Mouse (Mus musculus): ENCODE results near the gene Nemf. TPM values are rescaled to one million over a fixed set of nuclear protein-coding genes. Genes with fewer than 3 reads are reported as not detected.

Nemf gene
- polyA plus RNA-seq, 1 experiment from 2014 or later, result 89.2 TPM

DNA sequence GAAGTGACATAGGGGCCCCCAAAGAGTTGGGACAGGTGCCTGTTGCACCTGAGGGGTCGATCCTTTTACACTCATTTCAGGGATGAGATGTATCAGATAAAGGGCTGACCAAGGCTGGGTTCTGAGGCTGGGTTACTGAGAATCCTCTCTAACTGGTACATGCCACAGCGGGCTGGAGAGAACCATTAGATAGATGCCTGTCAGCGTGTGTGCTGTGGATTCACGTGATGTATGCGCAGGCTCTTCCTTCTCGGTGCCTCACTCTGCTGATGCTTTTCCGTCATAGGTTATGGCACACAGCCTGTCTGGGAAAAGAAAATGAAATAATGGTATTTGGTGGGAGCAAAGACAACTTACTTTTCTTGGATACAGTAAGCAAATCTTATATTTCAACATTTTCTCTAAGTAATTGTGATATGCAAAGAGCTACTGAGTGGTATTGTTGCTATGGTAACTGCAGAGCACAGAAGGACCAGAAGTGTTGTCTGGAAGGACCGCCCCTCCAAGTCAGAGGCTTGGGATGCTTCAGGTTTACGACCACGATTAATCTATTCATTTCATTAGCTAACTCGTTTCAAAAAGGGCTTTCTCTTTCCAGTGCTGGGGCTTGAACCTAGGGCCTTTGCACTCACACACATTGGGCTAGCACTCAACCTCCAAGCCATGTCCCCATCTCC lies 88.9 kb downstream of the Nemf start:
- no peak overlapping the region for H3K27ac ChIP-seq
- H3K4me2 ChIP-seq (replicated peaks), result no peak overlapping the region
- no peak for ATAC-seq (ENCODE audit: low FRiP score, low read depth)
- no peaks in the 10 kb centered on the region for H3K4me1 ChIP-seq
- H3K9me3 ChIP-seq, result no peaks in the 10 kb centered on the region
- H3K36me3 ChIP-seq, result no peaks in the 10 kb centered on the region
- WGBS, result 71% methylated on average over 11 of the region's 11 CpGs
- no peak overlapping the region for H3K4me3 ChIP-seq
- no peak overlapping the region for H3K9ac ChIP-seq
- H3K27me3 ChIP-seq (replicated peaks), result no peaks in the 10 kb centered on the region

DNA sequence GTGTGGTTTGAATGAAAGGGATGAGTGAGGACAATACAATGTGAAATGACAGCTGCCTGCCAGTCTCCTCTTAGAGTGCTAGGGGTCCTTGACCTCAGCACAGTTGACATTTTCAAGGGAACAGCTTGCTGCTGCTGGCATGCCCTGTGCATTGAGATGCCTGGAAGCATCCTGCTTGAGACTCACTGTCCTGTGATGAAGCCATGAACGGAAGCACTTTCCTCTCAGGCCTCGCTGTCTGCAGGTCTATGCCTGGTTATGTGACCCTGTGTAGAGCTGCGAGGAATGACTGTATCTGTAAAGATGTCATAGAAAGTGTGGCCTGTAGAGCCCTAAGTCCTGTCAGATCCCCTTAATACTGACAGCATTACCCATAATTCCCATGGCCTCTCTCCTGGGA lies 91.9 kb downstream of the Nemf start:
- H3K36me3 ChIP-seq, result no peaks in the 10 kb centered on the region
- no peak overlapping the region for H3K4me2 ChIP-seq (replicated peaks)
- no peak overlapping the region for H3K9ac ChIP-seq
- ATAC-seq (ENCODE audit: low FRiP score, low read depth), result no peak
- no peak overlapping the region for H3K4me3 ChIP-seq
- H3K27me3 ChIP-seq (replicated peaks), result no peaks in the 10 kb centered on the region
- no peaks in the 10 kb centered on the region for H3K9me3 ChIP-seq
- H3K27ac ChIP-seq, result no peak overlapping the region
- no peaks in the 10 kb centered on the region for H3K4me1 ChIP-seq
- WGBS, result 93% methylated on average over 3 of the region's 3 CpGs

DNA sequence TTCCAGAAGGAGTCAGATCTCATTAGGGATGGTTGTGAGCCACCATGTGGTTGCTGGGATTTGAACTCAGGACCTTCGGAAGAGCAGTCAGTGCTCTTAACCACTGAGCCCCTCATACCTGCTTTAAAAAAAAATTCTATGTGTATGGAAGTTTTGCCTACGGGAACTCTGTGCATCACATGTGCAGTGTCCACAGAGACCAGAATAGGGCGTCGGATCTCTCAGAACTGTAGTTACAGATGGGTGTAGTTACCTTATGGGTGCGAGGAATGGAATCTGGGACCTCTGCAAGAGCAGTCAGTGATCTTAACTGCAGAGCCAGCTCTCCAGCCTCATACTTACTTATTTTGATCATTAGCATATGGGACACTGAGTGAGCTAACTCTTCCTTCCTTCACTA lies 94.7 kb downstream of the Nemf start:
- H3K27me3 ChIP-seq (replicated peaks), result no peaks in the 10 kb centered on the region
- H3K36me3 ChIP-seq, result no peaks in the 10 kb centered on the region
- no peak overlapping the region for H3K4me3 ChIP-seq
- no peak for ATAC-seq (ENCODE audit: low FRiP score, low read depth)
- H3K4me1 ChIP-seq, result no peaks in the 10 kb centered on the region
- no peak overlapping the region for H3K9ac ChIP-seq
- WGBS, result 95% methylated on average over 5 of the region's 5 CpGs
- no peaks in the 10 kb centered on the region for H3K9me3 ChIP-seq
- no peak overlapping the region for H3K27ac ChIP-seq
- H3K4me2 ChIP-seq (replicated peaks), result no peak overlapping the region

Small RNA genes lying within 50 kb of the gene (microRNA-seq; reads per million reads assigned to microRNA genes)
- gene Gm47299 (not detected), gene Gm47305 (not detected)

Other genes with a start within 250 kb of the Nemf start
- gene Rps29, start 198.0 kb downstream of the Nemf start, polyA plus RNA-seq (2016; fragmentation: Nextera tagmentation; extraction: Ambion mirVana), result 1,233 and 1,267 TPM in 2 replicates
- gene Lrr1, start 188.4 kb downstream of the Nemf start, polyA plus RNA-seq (2016; fragmentation: Nextera tagmentation; extraction: Ambion mirVana), result 13.8 and 17.4 TPM in 2 replicates
- gene Rpl36al, start 173.1 kb downstream of the Nemf start, polyA plus RNA-seq (2016; fragmentation: Nextera tagmentation; extraction: Ambion mirVana), result 443 and 444 TPM in 2 replicates
- gene Mgat2, start 173.0 kb downstream of the Nemf start, polyA plus RNA-seq (2016; fragmentation: Nextera tagmentation; extraction: Ambion mirVana), result 50.7 and 51.2 TPM in 2 replicates
- gene Gm49383, start 160.1 kb downstream of the Nemf start, polyA plus RNA-seq (2016; fragmentation: Nextera tagmentation; extraction: Ambion mirVana), result 26.6 and 27.6 TPM in 2 replicates
- gene Dnaaf2, start 158.7 kb downstream of the Nemf start, polyA plus RNA-seq (2016; fragmentation: Nextera tagmentation; extraction: Ambion mirVana), result 11.7 and 12.1 TPM in 2 replicates
- gene Gm49384, start 152.9 kb downstream of the Nemf start, polyA plus RNA-seq (2016; fragmentation: Nextera tagmentation; extraction: Ambion mirVana), result 21.0 and 22.7 TPM in 2 replicates
- gene Pole2, start 129.0 kb downstream of the Nemf start, polyA plus RNA-seq (2016; fragmentation: Nextera tagmentation; extraction: Ambion mirVana), result 14.0 and 15.6 TPM in 2 replicates
- gene Klhdc1, start 116.0 kb downstream of the Nemf start, polyA plus RNA-seq (2016; fragmentation: Nextera tagmentation; extraction: Ambion mirVana), result 5.7 TPM in 2 replicates
- gene Klhdc2, start 60.5 kb downstream of the Nemf start, polyA plus RNA-seq (2016; fragmentation: Nextera tagmentation; extraction: Ambion mirVana), result 286 TPM in 2 replicates
- gene Arf6, start 15.0 kb upstream of the Nemf start, polyA plus RNA-seq (2016; fragmentation: Nextera tagmentation; extraction: Ambion mirVana), result 57.6 and 60.3 TPM in 2 replicates
- gene Gm9887, start 15.3 kb upstream of the Nemf start, polyA plus RNA-seq (2016; fragmentation: Nextera tagmentation; extraction: Ambion mirVana), result 2.0 and 2.4 TPM in 2 replicates
- gene Vcpkmt, start 225.9 kb upstream of the Nemf start, polyA plus RNA-seq (2016; fragmentation: Nextera tagmentation; extraction: Ambion mirVana), result 19.9 and 22.7 TPM in 2 replicates